Mouse (Mus musculus): ENCODE measurements around the gene Amd1. TPM values are rescaled to one million over a fixed set of nuclear protein-coding genes. Genes with fewer than 3 reads are reported as not detected.
A peak's percentile ranks its signal among the peaks of the same experiment; 100 is the strongest.

Amd1 gene
- polyA plus RNA-seq, 1 experiment from 2014 or later, result 61.8 TPM

- 87% methylated on average over 6 of the region's 6 CpGs for WGBS
- no peak overlapping the region for H3K4me3 ChIP-seq (ENCODE audit: low read depth, low read length)
- ATAC-seq (ENCODE audit: low read depth), result no peak
These were observed 51.0 kb downstream of the Amd1 start for GRCm38 (mm10) chr10:40250969-40251368.

GRCm38 (mm10) chr10:40249625-40250024, 52.4 kb downstream of the Amd1 start:
- H3K36me3 ChIP-seq (ENCODE audit: control insufficient read depth, insufficient read depth, low read length), result peaks cover 67% of the 10 kb centered on the region
- WGBS, result 85% methylated on average over 9 of the region's 9 CpGs
- H3K27me3 ChIP-seq (replicated peaks; ENCODE audit: control insufficient read depth, insufficient read depth, low read length), result no peaks in the 10 kb centered on the region

More at GRCm38 (mm10) chr10:40250969-40251368, 51.0 kb downstream of the Amd1 start:
- Histone ChIP-seq H3K4me1 (ENCODE audit: control insufficient read depth, insufficient read depth, low read length) (peaks cover 5% of the 10 kb centered on the region; the same call in 1 of the 2 replicates), H3K27me3 (replicated peaks; ENCODE audit: control insufficient read depth, insufficient read depth, low read length) (no peaks in the 10 kb centered on the region), H3K4me2 (ENCODE audit: low read depth, low read length) (no peak overlapping the region), H3K9ac (ENCODE audit: low read depth, low read length) (no peak overlapping the region), H3K36me3 (ENCODE audit: control insufficient read depth, insufficient read depth, low read length) (peaks cover 67% of the 10 kb centered on the region), H3K27ac (replicated peaks; ENCODE audit: low read depth, low read length) (no peak overlapping the region), H3K9me3 (ENCODE audit: control insufficient read depth, low read length) (no peaks in the 10 kb centered on the region)
- DNase-seq (ENCODE audit: low spot score), result no peak

GRCm38 (mm10) chr10:40247166-40247716, 54.7 kb downstream of the Amd1 start:
- 30% methylated on average over 11 of the region's 11 CpGs for WGBS
- H3K27ac ChIP-seq (replicated peaks; ENCODE audit: low read depth, low read length), result peak overlapping the region; percentile 46; the same call in 1 of the 2 replicates

More at GRCm38 (mm10) chr10:40249625-40250024, 52.4 kb downstream of the Amd1 start:
- Histone ChIP-seq H3K9me3 (ENCODE audit: control insufficient read depth, low read length) (no peaks in the 10 kb centered on the region), H3K4me3 (ENCODE audit: low read depth, low read length) (no peak overlapping the region), H3K9ac (ENCODE audit: low read depth, low read length) (no peak overlapping the region), H3K27ac (replicated peaks; ENCODE audit: low read depth, low read length) (no peak overlapping the region), H3K4me2 (ENCODE audit: low read depth, low read length) (no peak overlapping the region), H3K4me1 (ENCODE audit: control insufficient read depth, insufficient read depth, low read length) (peaks cover 9% of the 10 kb centered on the region; the same call in 1 of the 2 replicates)
- DNase-seq (ENCODE audit: low spot score) (no peak), ATAC-seq (ENCODE audit: low read depth) (no peak)

GRCm38 (mm10) chr10:40246374-40247165, 55.4 kb downstream of the Amd1 start, which contains the start of gene Rpf2:
Rpf2 (minus strand) TSS chr10:40247036.
- peak within 1 kb of the TSS; percentile 69 for H3K4me3 ChIP-seq (ENCODE audit: low read depth, low read length)
- peak within 1 kb of the TSS; percentile 72 for H3K9ac ChIP-seq (ENCODE audit: low read depth, low read length)
- peaks cover 65% of the 10 kb centered on the region for H3K36me3 ChIP-seq (ENCODE audit: control insufficient read depth, insufficient read depth, low read length)
- WGBS, result under 1% methylated on average over 53 of the region's 54 CpGs
- DNase-seq (ENCODE audit: low spot score) (peak; percentile 96), ATAC-seq (ENCODE audit: low read depth) (peak; percentile 94)
- H3K4me1 ChIP-seq (ENCODE audit: control insufficient read depth, insufficient read depth, low read length), result peaks cover 9% of the 10 kb centered on the region; the same call in 1 of the 2 replicates
- peak within 1 kb of the TSS; percentile 73 for H3K4me2 ChIP-seq (ENCODE audit: low read depth, low read length)
- H3K9me3 ChIP-seq (ENCODE audit: control insufficient read depth, low read length), result no peaks in the 10 kb centered on the region
- H3K27me3 ChIP-seq (replicated peaks; ENCODE audit: control insufficient read depth, insufficient read depth, low read length), result no peaks in the 10 kb centered on the region
- H3K27ac ChIP-seq (replicated peaks; ENCODE audit: low read depth, low read length), result peak within 1 kb of the TSS; percentile 49; the same call in 1 of the 2 replicates

More at GRCm38 (mm10) chr10:40247166-40247716, 54.7 kb downstream of the Amd1 start:
- DNase-seq (ENCODE audit: low spot score), result no peak
- peaks cover 9% of the 10 kb centered on the region; the same call in 1 of the 2 replicates for H3K4me1 ChIP-seq (ENCODE audit: control insufficient read depth, insufficient read depth, low read length)
- H3K27me3 ChIP-seq (replicated peaks; ENCODE audit: control insufficient read depth, insufficient read depth, low read length), result no peaks in the 10 kb centered on the region
- peak overlapping the region; percentile 72 for H3K9ac ChIP-seq (ENCODE audit: low read depth, low read length)
- peak overlapping the region; percentile 69 for H3K4me3 ChIP-seq (ENCODE audit: low read depth, low read length)
- 0 out of 2 replicates have a peak, but pooled peaks have one; percentile 15 for ATAC-seq (ENCODE audit: low read depth)
- H3K9me3 ChIP-seq (ENCODE audit: control insufficient read depth, low read length), result no peaks in the 10 kb centered on the region
- peak overlapping the region; percentile 73 for H3K4me2 ChIP-seq (ENCODE audit: low read depth, low read length)
- peaks cover 66% of the 10 kb centered on the region for H3K36me3 ChIP-seq (ENCODE audit: control insufficient read depth, insufficient read depth, low read length)

- no peak overlapping the region for H3K9ac ChIP-seq (ENCODE audit: low read depth, low read length)
- H3K36me3 ChIP-seq (ENCODE audit: control insufficient read depth, insufficient read depth, low read length), result peaks cover 85% of the 10 kb centered on the region
- H3K4me1 ChIP-seq (ENCODE audit: control insufficient read depth, insufficient read depth, low read length), result no peaks in the 10 kb centered on the region
- DNase-seq (ENCODE audit: low spot score) (no peak), ATAC-seq (ENCODE audit: low read depth) (no peak)
- H3K27me3 ChIP-seq (replicated peaks; ENCODE audit: control insufficient read depth, insufficient read depth, low read length), result no peaks in the 10 kb centered on the region
- no peaks in the 10 kb centered on the region for H3K9me3 ChIP-seq (ENCODE audit: control insufficient read depth, low read length)
- H3K27ac ChIP-seq (replicated peaks; ENCODE audit: low read depth, low read length), result no peak overlapping the region
- WGBS, result 92% methylated on average over 5 of the region's 5 CpGs
- no peak overlapping the region for H3K4me3 ChIP-seq (ENCODE audit: low read depth, low read length)
- H3K4me2 ChIP-seq (ENCODE audit: low read depth, low read length), result no peak overlapping the region
These were observed 64.2 kb downstream of the Amd1 start for GRCm38 (mm10) chr10:40237826-40238225.

Other genes with a start within 250 kb of the Amd1 start
- 7.2 and 8.2 TPM in 2 replicates for gene Slc16a10, start 159.9 kb downstream of the Amd1 start, polyA plus RNA-seq (2014; fragmentation: Nextera tagmentation; extraction: Ambion mirVana)
- 58.6 and 62.6 TPM in 2 replicates for gene Rpf2, start 55.1 kb downstream of the Amd1 start, polyA plus RNA-seq (2014; fragmentation: Nextera tagmentation; extraction: Ambion mirVana)
- gene Gtf3c6, start 44.1 kb downstream of the Amd1 start, polyA plus RNA-seq (2014; fragmentation: Nextera tagmentation; extraction: Ambion mirVana), result 82.5 and 89.0 TPM in 2 replicates
- gene Cdk19, start 37.4 kb upstream of the Amd1 start, polyA plus RNA-seq (2014; fragmentation: Nextera tagmentation; extraction: Ambion mirVana), result 9.6 and 10.9 TPM in 2 replicates

Data from embryonic facial prominence, embryonic 14.5 days (tissue).